Mouse (Mus musculus) G1E (cell line): ENCODE results near the gene Ldlrap1. TPM values are rescaled to one million over a fixed set of nuclear protein-coding genes. Genes with fewer than 3 reads are reported as not detected.

ENCODE experiments used
- ATAC-seq: 2 replicates; pipeline ENCODE4 v1.8.0; 2016; ENCODE audit warnings: mild to moderate bottlenecking; ENCODE audit not compliant: insufficient number of reproducible peaks, poor library complexity, low FRiP score, severe bottlenecking; ENCODE audit errors: extremely low read depth
- DNase-seq: peaks from one replicate; pipeline ENCODE4 v3.0.0; 2012; ENCODE audit warnings: low spot score
- H3K27me3 ChIP-seq: 2 replicates; pipeline ENCODE4 v1.6.1; 2012; ENCODE audit warnings: mild to moderate bottlenecking, low read length, inconsistent platforms; ENCODE audit not compliant: insufficient read depth
- H3K36me3 ChIP-seq: replicated peaks from 2 replicates; pipeline ENCODE3; 2012; ENCODE audit warnings: mild to moderate bottlenecking, inconsistent platforms
- H3K4me1 ChIP-seq: 2 replicates; pipeline ENCODE4 v1.6.1; 2012; ENCODE audit warnings: low read depth, low read length, inconsistent platforms, mixed read lengths; ENCODE audit not compliant: insufficient read depth
- H3K4me3 ChIP-seq: 2 replicates; pipeline ENCODE4 v1.5.1; 2012; ENCODE audit warnings: low read depth, mild to moderate bottlenecking, inconsistent platforms, low read length, moderate library complexity, mixed read lengths
- H3K9me3 ChIP-seq: replicated peaks from 2 replicates; pipeline ENCODE4 v1.6.1; 2012; ENCODE audit warnings: inconsistent platforms
- CTCF ChIP-seq: IDR thresholded peaks from 2 replicates; pipeline ENCODE4 v1.5.1; 2012; ENCODE audit warnings: low read depth, low read length, inconsistent platforms, mixed read lengths
- GATA1 ChIP-seq: IDR thresholded peaks from 2 replicates; pipeline ENCODE4 v1.6.1; 2012; ENCODE audit warnings: borderline replicate concordance, low read length, inconsistent platforms, mixed read lengths
- GATA2 ChIP-seq: IDR thresholded peaks from 2 replicates; pipeline ENCODE4 v1.6.1; 2012; ENCODE audit warnings: low read depth, low read length, inconsistent platforms, borderline replicate concordance
- POLR2AphosphoS5 ChIP-seq: IDR thresholded peaks from 2 replicates; pipeline ENCODE4 v1.6.1; 2012; ENCODE audit warnings: low read depth, low read length, inconsistent platforms; ENCODE audit not compliant: insufficient replicate concordance
- TAL1 ChIP-seq: conservative IDR thresholded peaks from 2 replicates; pipeline ENCODE4 v1.6.1; 2012; ENCODE audit warnings: low read depth, low read length, inconsistent platforms, mixed read lengths
- polyA plus RNA-seq: library from polyadenylated mRNA; stranded (reverse); fragments of >175 nt; gene quantifications from 2 replicates; pipeline ENCODE4 v1.2.3, GENCODE M21; 2012
- total RNA-seq, 2 experiments: library from RNA; stranded (forward) in 1 of 2; stranded (reverse) in 1 of 2; fragments of 200-1000 nt in 1 of 2; fragments of >200 nt in 1 of 2; fragmentation: Nextera tagmentation in 1 of 2; gene quantifications; 2 replicates each; pipeline ENCODE4 v1.2.3; 2014 to 2017

Ldlrap1 gene
- total and polyA plus RNA-seq, 3 experiments, result 9.4 to 23.3 (median 14.6) TPM

DNA sequence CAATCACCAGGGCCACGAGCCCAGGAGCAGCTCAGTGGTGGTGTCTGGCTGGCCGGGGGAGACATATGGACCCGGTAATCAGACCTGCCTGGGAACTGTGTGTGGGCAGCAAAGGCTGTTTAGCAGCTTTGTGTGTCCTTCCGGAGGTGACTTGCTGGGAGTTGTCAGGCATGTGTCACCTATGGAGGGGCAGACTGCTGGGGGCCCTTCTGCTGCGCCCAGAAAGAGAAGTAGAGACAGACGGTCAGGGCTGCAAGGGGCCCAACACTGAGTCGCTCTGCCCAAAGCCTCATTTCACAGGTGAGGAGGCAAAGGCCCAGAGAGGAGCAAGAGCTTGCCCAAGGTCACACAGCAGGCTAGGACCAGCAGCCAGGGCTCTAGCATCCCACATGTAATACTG lies 2.1 kb upstream of the Ldlrap1 start:
- H3K36me3 ChIP-seq, result peaks cover 10% of the 10 kb centered on the region
- no peaks in the 10 kb centered on the region for H3K9me3 ChIP-seq
- H3K27me3 ChIP-seq, result no peaks in the 10 kb centered on the region
- ATAC-seq, result no peak
- no peak overlapping the region for H3K4me3 ChIP-seq
- no peak for TF ChIP-seq TAL1
- TF ChIP-seq GATA2, result no peak
- TF ChIP-seq POLR2AphosphoS5, result no peak
- TF ChIP-seq GATA1, result no peak
- TF ChIP-seq CTCF, result no peak
- DNase-seq, result no peak
- peaks cover 76% of the 10 kb centered on the region for H3K4me1 ChIP-seq

- Histone ChIP-seq H3K9me3 (no peaks in the 10 kb centered on the region), H3K36me3 (peaks cover 15% of the 10 kb centered on the region), H3K4me3 (no peak overlapping the region; the same call in 1 of the 2 replicates), H3K27me3 (no peaks in the 10 kb centered on the region), H3K4me1 (peaks cover 79% of the 10 kb centered on the region)
- ATAC-seq (no peak), DNase-seq (no peak)
- TF ChIP-seq GATA1, result no peak
- no peak for TF ChIP-seq CTCF
- TF ChIP-seq POLR2AphosphoS5, result no peak
- no peak for TF ChIP-seq GATA2
- no peak for TF ChIP-seq TAL1
These were observed 1.4 kb upstream of the Ldlrap1 start for GRCm38 (mm10) chr4:134769081-134769811.

- H3K4me3 ChIP-seq, result peak overlapping the region; percentile 84
- peaks cover 23% of the 10 kb centered on the region for H3K36me3 ChIP-seq
- ATAC-seq (peak; percentile 46), DNase-seq (peak; percentile 60)
- no peaks in the 10 kb centered on the region for H3K27me3 ChIP-seq
- H3K4me1 ChIP-seq, result peaks cover 81% of the 10 kb centered on the region
- no peaks in the 10 kb centered on the region for H3K9me3 ChIP-seq
- no peak for TF ChIP-seq GATA1
- TF ChIP-seq POLR2AphosphoS5, result no peak
- no peak for TF ChIP-seq TAL1
- TF ChIP-seq CTCF, result no peak
- TF ChIP-seq GATA2, result no peak
These were observed 533 bp upstream of the Ldlrap1 start for GRCm38 (mm10) chr4:134768226-134768888.

- DNase-seq (no peak), ATAC-seq (no peak)
- Histone ChIP-seq H3K36me3 (peaks cover 35% of the 10 kb centered on the region), H3K4me3 (peak overlapping the region; percentile 84), H3K27me3 (no peaks in the 10 kb centered on the region), H3K9me3 (no peaks in the 10 kb centered on the region), H3K4me1 (peaks cover 80% of the 10 kb centered on the region)
- TF ChIP-seq GATA2 (no peak), POLR2AphosphoS5 (no peak), CTCF (no peak), TAL1 (no peak), GATA1 (no peak)
These were observed 859 bp downstream of the Ldlrap1 start for GRCm38 (mm10) chr4:134766904-134767425.

GRCm38 (mm10) chr4:134766277-134766676 lies 1.5 kb downstream of the Ldlrap1 start:
- no peak for TF ChIP-seq CTCF
- no peak for TF ChIP-seq GATA1
- no peak for TF ChIP-seq TAL1
- TF ChIP-seq GATA2, result no peak
- TF ChIP-seq POLR2AphosphoS5, result no peak
- Histone ChIP-seq H3K4me1 (peaks cover 83% of the 10 kb centered on the region), H3K27me3 (no peaks in the 10 kb centered on the region), H3K36me3 (peaks cover 41% of the 10 kb centered on the region), H3K4me3 (peak overlapping the region; percentile 84), H3K9me3 (no peaks in the 10 kb centered on the region)
- ATAC-seq (no peak), DNase-seq (no peak)

GRCm38 (mm10) chr4:134764333-134764732 lies 3.5 kb downstream of the Ldlrap1 start:
- TF ChIP-seq GATA2 (no peak), TAL1 (no peak), POLR2AphosphoS5 (no peak), GATA1 (no peak), CTCF (no peak)
- Histone ChIP-seq H3K9me3 (no peaks in the 10 kb centered on the region), H3K4me3 (peak overlapping the region; percentile 43; the same call in 1 of the 2 replicates), H3K4me1 (peaks cover 93% of the 10 kb centered on the region), H3K27me3 (no peaks in the 10 kb centered on the region), H3K36me3 (peaks cover 58% of the 10 kb centered on the region)
- DNase-seq, result no peak
- ATAC-seq, result no peak
